Mouse (Mus musculus) splenic B cell, adult 2 months (primary cell): ENCODE data around the gene Marveld3.
A peak's percentile ranks its signal among the peaks of the same experiment; 100 is the strongest.

ENCODE experiments used
- DNase-seq: peaks from one replicate; pipeline ENCODE4 v3.0.0-alpha.2; 2011; ENCODE audit warnings: low read depth, low spot score
- H3K27me3 ChIP-seq: 2 replicates; pipeline ENCODE4 v1.6.1; 2012; ENCODE audit warnings: mild to moderate bottlenecking, low read length, moderate library complexity, mixed read lengths; ENCODE audit not compliant: control insufficient read depth, poor library complexity, insufficient read depth, severe bottlenecking
- H3K36me3 ChIP-seq: 2 replicates; pipeline ENCODE4 v1.6.1; 2012; ENCODE audit warnings: mild to moderate bottlenecking, low read length, moderate library complexity, mixed read lengths; ENCODE audit not compliant: control insufficient read depth, poor library complexity, insufficient read depth, severe bottlenecking

Marveld3 gene

GRCm38 (mm10) chr8:109961693-109962367 is at the start of gene Marveld3:
Gene Marveld3, minus strand, starts transcription at chr8:109962203.
- peak; percentile 71 for DNase-seq
- Histone ChIP-seq H3K27me3 (no peaks in the 10 kb centered on the region), H3K36me3 (no peaks in the 10 kb centered on the region)

- DNase-seq: peak; percentile 55
- H3K36me3 ChIP-seq: no peaks in the 10 kb centered on the region
- H3K27me3 ChIP-seq: no peaks in the 10 kb centered on the region
Observed at GRCm38 (mm10) chr8:110010868-110011267, 48.9 kb upstream of the Marveld3 start.

- DNase-seq: no peak
- H3K36me3 ChIP-seq: no peaks in the 10 kb centered on the region
- no peaks in the 10 kb centered on the region for H3K27me3 ChIP-seq
Observed at GRCm38 (mm10) chr8:110008995-110009446, 47.0 kb upstream of the Marveld3 start.

- no peak for DNase-seq
- Histone ChIP-seq H3K36me3 (no peaks in the 10 kb centered on the region), H3K27me3 (no peaks in the 10 kb centered on the region)
Observed at GRCm38 (mm10) chr8:110008228-110008994, 46.4 kb upstream of the Marveld3 start.

- Histone ChIP-seq H3K27me3 (no peaks in the 10 kb centered on the region), H3K36me3 (no peaks in the 10 kb centered on the region)
- no peak for DNase-seq
Observed at GRCm38 (mm10) chr8:110006312-110007023, 44.5 kb upstream of the Marveld3 start.

GRCm38 (mm10) chr8:110004300-110004699 is 42.3 kb upstream of the Marveld3 start:
- DNase-seq: no peak
- Histone ChIP-seq H3K27me3 (no peaks in the 10 kb centered on the region), H3K36me3 (no peaks in the 10 kb centered on the region)

GRCm38 (mm10) chr8:110002953-110003352 is 41.0 kb upstream of the Marveld3 start:
- Histone ChIP-seq H3K36me3 (no peaks in the 10 kb centered on the region), H3K27me3 (no peaks in the 10 kb centered on the region)
- DNase-seq: peak; percentile 39

- Histone ChIP-seq H3K27me3 (no peaks in the 10 kb centered on the region), H3K36me3 (no peaks in the 10 kb centered on the region)
- DNase-seq: no peak
Observed at GRCm38 (mm10) chr8:109999974-110000373, 38.0 kb upstream of the Marveld3 start.

- Histone ChIP-seq H3K27me3 (no peaks in the 10 kb centered on the region), H3K36me3 (no peaks in the 10 kb centered on the region)
- no peak for DNase-seq
Observed at GRCm38 (mm10) chr8:109998066-109998465, 36.1 kb upstream of the Marveld3 start.

- DNase-seq: no peak
- Histone ChIP-seq H3K27me3 (no peaks in the 10 kb centered on the region), H3K36me3 (no peaks in the 10 kb centered on the region)
Observed at GRCm38 (mm10) chr8:109997381-109997780, 35.4 kb upstream of the Marveld3 start.

GRCm38 (mm10) chr8:109992951-109993350 is 30.9 kb upstream of the Marveld3 start:
- Histone ChIP-seq H3K27me3 (no peaks in the 10 kb centered on the region), H3K36me3 (no peaks in the 10 kb centered on the region)
- DNase-seq: no peak

GRCm38 (mm10) chr8:109992166-109992565 is 30.2 kb upstream of the Marveld3 start:
- DNase-seq: no peak
- Histone ChIP-seq H3K36me3 (no peaks in the 10 kb centered on the region), H3K27me3 (no peaks in the 10 kb centered on the region)

GRCm38 (mm10) chr8:109990224-109990623 is 28.2 kb upstream of the Marveld3 start, which contains the start of gene Tat:
Gene Tat, plus strand, starts transcription at chr8:109990437.
- Histone ChIP-seq H3K36me3 (no peaks in the 10 kb centered on the region), H3K27me3 (no peaks in the 10 kb centered on the region)
- no peak for DNase-seq

- no peak for DNase-seq
- H3K36me3 ChIP-seq: no peaks in the 10 kb centered on the region
Observed at GRCm38 (mm10) chr8:109989151-109989550, 27.1 kb upstream of the Marveld3 start.

GRCm38 (mm10) chr8:109987776-109988175 is 25.8 kb upstream of the Marveld3 start:
- no peaks in the 10 kb centered on the region for H3K27me3 ChIP-seq
- no peak for DNase-seq
- H3K36me3 ChIP-seq: no peaks in the 10 kb centered on the region

More at GRCm38 (mm10) chr8:109989151-109989550, 27.1 kb upstream of the Marveld3 start:
- H3K27me3 ChIP-seq: no peaks in the 10 kb centered on the region
